Mouse (Mus musculus) neural tube, embryonic 11.5 days (tissue): ENCODE results near the gene Tcirg1. TPM values are rescaled to one million over a fixed set of nuclear protein-coding genes. Genes with fewer than 3 reads are reported as not detected.
A peak's percentile ranks its signal among the peaks of the same experiment; 100 is the strongest.

ENCODE experiments used
- ATAC-seq: fragments of 200-750 bp; cut with Nextera tagmentation; 2 replicates; pipeline ENCODE4 v1.8.0; 2017; ENCODE audit warnings: moderate number of reproducible peaks, mild to moderate bottlenecking, moderate TSS enrichment, moderate library complexity; ENCODE audit not compliant: insufficient read depth, low FRiP score, low TSS enrichment
- DNase-seq: peaks from one replicate; pipeline ENCODE4 v3.0.0-alpha.2; 2015; ENCODE audit warnings: low spot score
- H3K27ac ChIP-seq: fragments of 300-500 bp; sonication (generic); 2 replicates; pipeline ENCODE4 v1.5.1; 2014; ENCODE audit warnings: low read depth, mild to moderate bottlenecking, low read length
- H3K27me3 ChIP-seq: fragments of 300-500 bp; sonication (generic); 2 replicates; pipeline ENCODE4 v1.6.1; 2014; ENCODE audit warnings: mild to moderate bottlenecking, low read length, mixed read lengths; ENCODE audit not compliant: control insufficient read depth, insufficient read depth
- H3K36me3 ChIP-seq: fragments of 300-500 bp; sonication (generic); 2 replicates; pipeline ENCODE4 v1.6.1; 2014; ENCODE audit warnings: mild to moderate bottlenecking, low read length, moderate library complexity, mixed read lengths; ENCODE audit not compliant: control insufficient read depth, insufficient read depth
- H3K4me1 ChIP-seq: fragments of 300-500 bp; sonication (generic); 2 replicates; pipeline ENCODE4 v1.6.1; 2014; ENCODE audit warnings: low read length, mixed read lengths; ENCODE audit not compliant: control insufficient read depth, insufficient read depth
- H3K4me2 ChIP-seq: fragments of 300-500 bp; sonication (generic); 2 replicates; pipeline ENCODE4 v1.6.1; 2014; ENCODE audit warnings: low read depth, mild to moderate bottlenecking, moderate library complexity
- H3K4me3 ChIP-seq: fragments of 300-500 bp; sonication (generic); 2 replicates; pipeline ENCODE4 v1.5.1; 2014; ENCODE audit warnings: low read depth, low read length
- H3K9ac ChIP-seq: fragments of 300-500 bp; sonication (generic); 2 replicates; pipeline ENCODE4 v1.6.1; 2014; ENCODE audit warnings: mild to moderate bottlenecking, low read length
- H3K9me3 ChIP-seq: fragments of 300-500 bp; sonication (generic); 2 replicates; pipeline ENCODE4 v1.6.1; 2016; ENCODE audit warnings: low read length; ENCODE audit not compliant: control insufficient read depth
- WGBS: fragments of 180-500 bp; shearing (Covaris S2); extraction: QIAGEN DNeasy Blood & Tissue Kit; methylation state at CpG from one replicate; pipeline ENCODE4 v1.1.7; 2014; 5-methylcytosine and 5-hydroxymethylcytosine counted together
- polyA plus RNA-seq: library from polyadenylated mRNA; unstranded; fragments of >200 nt; fragmentation: Nextera tagmentation; extraction: Ambion mirVana; gene quantifications from 2 replicates; pipeline ENCODE4 v1.2.1, GENCODE M21; 2014

The Tcirg1 gene
- polyA plus RNA-seq, 1 experiment from 2014 or later, result 17.3 TPM

DNA sequence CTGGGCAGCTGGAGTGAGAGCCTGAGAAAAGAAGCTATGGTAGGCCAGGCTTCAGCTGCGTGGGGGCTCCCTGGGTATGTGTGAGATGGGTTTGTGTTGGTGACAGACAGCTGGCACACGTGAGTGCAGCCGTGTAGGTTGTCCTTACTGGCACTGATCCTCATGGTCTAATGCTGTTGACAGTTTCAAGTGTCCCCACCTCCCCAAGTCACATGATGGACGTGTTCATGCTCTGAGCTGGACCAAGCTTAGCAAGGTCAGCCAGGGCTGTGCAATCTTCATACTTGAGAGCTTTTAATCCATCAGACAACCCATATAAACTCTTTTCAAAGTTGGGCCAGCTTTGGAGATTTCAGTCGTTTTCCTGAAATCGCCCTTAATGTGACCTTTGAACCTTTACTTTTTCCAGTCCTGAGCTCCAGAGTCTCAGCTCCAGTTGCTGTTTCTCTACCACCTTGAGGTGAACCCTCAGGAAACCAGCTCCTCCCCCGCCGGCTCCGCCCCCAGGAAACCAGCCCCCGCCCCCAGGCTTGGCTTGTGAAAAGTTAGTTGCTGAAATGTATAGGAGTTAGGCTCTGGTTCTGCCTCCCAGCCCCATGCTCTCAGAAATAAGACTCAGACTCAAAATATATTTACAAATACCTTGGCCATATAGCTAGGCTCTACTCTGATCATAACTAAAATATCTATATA, 39.1 kb upstream of the Tcirg1 start:
- no peak for ATAC-seq
- Histone ChIP-seq H3K9me3 (no peaks in the 10 kb centered on the region), H3K27me3 (no peaks in the 10 kb centered on the region), H3K4me1 (no peaks in the 10 kb centered on the region), H3K4me3 (no peak overlapping the region), H3K4me2 (no peak overlapping the region), H3K36me3 (no peaks in the 10 kb centered on the region), H3K9ac (no peak overlapping the region), H3K27ac (no peak overlapping the region)
- DNase-seq, result no peak
- 32% methylated on average over 10 of the region's 10 CpGs for WGBS

DNA sequence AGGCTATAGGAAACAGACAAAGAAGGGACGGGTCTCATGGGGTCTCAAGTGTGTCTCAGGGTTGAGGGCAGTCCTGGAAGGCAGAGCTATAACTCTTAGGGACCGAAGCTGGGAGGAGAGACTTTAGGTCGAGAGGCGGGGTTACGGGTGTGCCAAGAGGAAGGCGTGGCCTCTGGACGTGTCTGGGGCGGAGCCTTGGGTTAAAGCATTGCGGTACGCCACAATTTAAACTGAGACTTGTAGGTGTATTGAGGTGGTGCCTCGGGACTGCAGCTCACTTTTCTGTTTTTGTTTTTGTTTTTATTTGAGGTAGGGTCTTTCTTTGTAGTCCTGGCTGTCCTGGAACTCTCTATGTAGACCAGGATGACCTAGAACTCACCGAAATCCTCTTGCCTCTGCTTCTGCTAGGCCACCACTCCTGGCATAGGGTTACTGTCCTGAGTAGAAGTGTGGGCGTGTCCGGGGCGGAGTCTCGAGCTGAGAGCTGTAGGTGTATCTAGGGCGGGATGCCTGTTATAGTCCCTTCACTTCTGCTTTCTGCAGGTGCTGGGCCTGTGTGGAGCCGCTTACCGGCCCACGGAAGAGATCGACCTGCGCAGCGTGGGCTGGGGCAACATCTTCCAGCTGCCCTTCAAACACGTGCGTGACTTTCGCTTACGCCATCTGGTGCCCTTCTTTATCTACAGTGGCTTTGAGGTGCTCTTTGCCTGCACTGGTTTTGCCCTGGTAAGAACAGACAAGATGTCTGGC, 36.2 kb upstream of the Tcirg1 start:
- no peaks in the 10 kb centered on the region for H3K4me1 ChIP-seq
- H3K27me3 ChIP-seq, result no peaks in the 10 kb centered on the region
- no peak overlapping the region for H3K9ac ChIP-seq
- no peaks in the 10 kb centered on the region for H3K9me3 ChIP-seq
- WGBS, result 21% methylated on average over 27 of the region's 27 CpGs
- no peak overlapping the region for H3K27ac ChIP-seq
- no peaks in the 10 kb centered on the region for H3K36me3 ChIP-seq
- DNase-seq, result no peak
- no peak overlapping the region for H3K4me2 ChIP-seq
- ATAC-seq, result no peak
- no peak overlapping the region for H3K4me3 ChIP-seq

DNA sequence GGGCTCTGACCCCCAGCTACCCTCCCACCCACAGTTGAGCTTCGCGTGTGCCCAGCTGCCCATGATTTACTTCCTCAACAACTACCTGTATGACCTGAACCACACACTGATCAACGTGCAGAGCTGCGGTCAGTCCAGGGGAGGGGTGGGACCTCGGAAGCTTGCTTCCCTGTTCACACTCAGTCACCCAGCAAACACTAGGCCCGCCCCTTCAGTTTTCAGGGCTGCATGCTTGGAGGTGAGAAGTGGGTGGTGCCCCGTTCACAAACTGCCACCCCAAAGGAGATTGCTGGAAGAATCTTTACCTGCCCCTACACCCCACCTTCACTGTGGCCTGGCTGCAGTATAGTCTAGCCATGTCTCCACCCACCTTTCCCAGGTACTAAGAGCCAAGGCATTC, 35.4 kb upstream of the Tcirg1 start:
- Histone ChIP-seq H3K36me3 (no peaks in the 10 kb centered on the region), H3K27ac (no peak overlapping the region), H3K4me2 (no peak overlapping the region), H3K4me3 (no peak overlapping the region), H3K4me1 (no peaks in the 10 kb centered on the region), H3K9me3 (no peaks in the 10 kb centered on the region), H3K9ac (no peak overlapping the region), H3K27me3 (no peaks in the 10 kb centered on the region)
- 85% methylated on average over 7 of the region's 7 CpGs for WGBS
- no peak for DNase-seq
- ATAC-seq, result no peak

DNA sequence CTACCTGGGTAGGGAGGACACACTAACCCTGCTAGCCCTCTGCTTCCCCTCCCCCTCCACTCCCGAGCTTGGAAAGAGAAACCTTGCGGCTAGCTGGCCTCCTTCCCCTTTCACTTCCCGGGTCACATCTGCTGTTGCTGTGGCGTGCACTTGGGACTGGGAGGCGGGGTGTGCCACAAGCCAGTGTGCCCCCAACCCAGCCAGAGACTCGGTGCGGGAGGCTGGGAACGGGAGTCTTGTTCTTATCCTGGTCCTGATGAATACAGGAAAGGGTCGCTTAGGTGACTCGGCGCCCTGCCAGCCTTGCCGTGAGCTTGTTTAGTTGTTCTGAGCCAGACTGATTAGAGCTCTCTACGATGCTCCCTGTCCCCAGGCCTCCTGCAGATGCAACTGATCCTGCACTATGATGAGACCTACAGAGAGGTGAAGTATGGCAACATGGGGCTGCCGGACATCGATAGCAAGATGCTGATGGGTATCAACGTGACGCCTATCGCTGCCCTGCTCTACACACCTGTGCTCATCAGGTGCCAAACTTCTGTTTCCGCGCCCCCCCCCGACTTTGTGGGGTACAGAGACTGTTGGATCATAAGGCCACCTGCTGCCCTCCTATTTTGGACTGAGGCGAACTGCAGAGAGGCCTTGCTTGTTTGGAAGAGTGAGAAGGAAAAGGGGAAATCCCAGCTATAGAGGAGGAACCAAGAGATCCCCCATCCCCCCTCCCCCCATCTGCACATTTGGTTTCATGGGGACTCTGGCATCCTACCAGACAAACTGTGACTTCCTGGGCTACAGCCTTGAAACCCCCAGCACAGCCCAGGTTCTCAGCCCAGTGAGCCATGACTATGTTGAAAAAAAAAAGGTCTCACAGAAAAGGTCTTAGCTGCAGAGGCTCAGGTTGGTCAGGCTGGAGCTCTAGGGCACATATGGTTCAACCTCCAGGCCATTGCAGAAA, 29.2 kb upstream of the Tcirg1 start:
- H3K9ac ChIP-seq, result peak overlapping the region; percentile 44
- no peaks in the 10 kb centered on the region for H3K9me3 ChIP-seq
- H3K4me2 ChIP-seq, result peak overlapping the region; percentile 53
- ATAC-seq (no peak), DNase-seq (peak; percentile 46)
- H3K4me1 ChIP-seq, result no peaks in the 10 kb centered on the region; the same call in 1 of the 2 replicates
- H3K36me3 ChIP-seq, result no peaks in the 10 kb centered on the region
- H3K27me3 ChIP-seq, result no peaks in the 10 kb centered on the region
- 7% methylated on average over 22 of the region's 22 CpGs for WGBS
- H3K27ac ChIP-seq, result no peak overlapping the region
- peak overlapping the region; percentile 38 for H3K4me3 ChIP-seq

DNA sequence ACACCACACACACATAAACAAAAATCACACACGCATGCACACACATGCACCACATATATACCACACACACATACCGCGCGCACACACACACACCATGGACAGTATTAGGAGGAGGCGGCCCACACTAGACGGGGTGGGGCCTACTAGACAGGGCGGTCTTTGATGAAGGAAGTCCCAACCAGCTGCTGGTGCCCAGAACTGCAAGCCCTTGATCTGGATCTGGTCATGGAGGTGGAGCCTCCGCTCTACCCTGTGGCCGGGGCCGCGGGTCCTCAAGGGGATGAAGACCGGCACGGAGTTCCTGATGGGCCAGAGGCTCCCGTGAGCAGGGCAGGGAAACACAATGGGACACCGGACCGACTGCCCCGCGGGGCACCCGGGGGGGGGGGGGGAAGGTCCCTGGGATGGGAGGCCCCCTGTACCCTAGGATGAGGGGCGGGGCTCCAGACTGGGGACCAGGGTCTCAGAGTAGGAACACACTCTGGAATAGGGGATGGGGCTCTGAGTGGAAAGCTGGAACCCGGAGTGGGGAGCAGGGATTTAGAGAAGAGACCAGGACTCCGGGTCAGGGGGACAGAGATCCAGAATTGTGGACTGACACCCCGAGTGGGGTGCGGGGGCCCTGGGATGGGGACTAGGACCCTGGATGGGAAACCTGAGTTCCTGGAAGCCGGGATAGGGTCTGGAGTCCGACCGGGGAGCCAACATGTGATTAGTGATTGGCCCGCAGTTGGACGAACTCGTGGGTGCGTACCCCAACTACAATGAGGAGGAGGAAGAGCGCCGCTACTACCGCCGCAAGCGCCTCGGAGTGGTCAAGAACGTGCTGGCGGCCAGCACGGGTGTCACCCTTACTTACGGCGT, 28.3 kb upstream of the Tcirg1 start, which contains the start of gene Unc93b1:
TSS of gene Unc93b1 (plus strand) at position 155 of the 864 bp plus-strand sequence.
- 7% methylated on average over 40 of the region's 42 CpGs for WGBS
- Histone ChIP-seq H3K4me3 (peak within 1 kb of the TSS; percentile 38), H3K9ac (peak within 1 kb of the TSS; percentile 44), H3K27me3 (no peaks in the 10 kb centered on the region), H3K27ac (no peak within 1 kb of the TSS), H3K36me3 (no peaks in the 10 kb centered on the region), H3K4me1 (no peaks in the 10 kb centered on the region; the same call in 1 of the 2 replicates), H3K9me3 (no peaks in the 10 kb centered on the region), H3K4me2 (peak within 1 kb of the TSS; percentile 53)
- ATAC-seq (peak; percentile 63), DNase-seq (peak; percentile 51)

GRCm38 (mm10) chr19:3931716-3932115, 24.8 kb upstream of the Tcirg1 start:
- no peaks in the 10 kb centered on the region; the same call in 1 of the 2 replicates for H3K4me1 ChIP-seq
- no peak overlapping the region for H3K4me2 ChIP-seq
- H3K27ac ChIP-seq, result no peak overlapping the region
- no peak overlapping the region for H3K9ac ChIP-seq
- 90% methylated on average over 9 of the region's 9 CpGs for WGBS
- no peaks in the 10 kb centered on the region for H3K9me3 ChIP-seq
- no peaks in the 10 kb centered on the region for H3K27me3 ChIP-seq
- no peak for ATAC-seq
- no peaks in the 10 kb centered on the region for H3K36me3 ChIP-seq
- H3K4me3 ChIP-seq, result no peak overlapping the region
- no peak for DNase-seq

GRCm38 (mm10) chr19:3930262-3931057, 23.5 kb upstream of the Tcirg1 start:
- no peak for ATAC-seq
- WGBS, result 75% methylated on average over 21 of the region's 21 CpGs
- H3K9me3 ChIP-seq, result no peaks in the 10 kb centered on the region
- H3K27ac ChIP-seq, result no peak overlapping the region
- no peak overlapping the region for H3K9ac ChIP-seq
- no peaks in the 10 kb centered on the region; the same call in 1 of the 2 replicates for H3K4me1 ChIP-seq
- no peak overlapping the region for H3K4me3 ChIP-seq
- H3K27me3 ChIP-seq, result no peaks in the 10 kb centered on the region
- no peak for DNase-seq
- no peak overlapping the region for H3K4me2 ChIP-seq
- no peaks in the 10 kb centered on the region for H3K36me3 ChIP-seq
